Mouse (Mus musculus) bone marrow macrophage, adult 2 months (primary cell): ENCODE results near the gene Acad12. TPM values are rescaled to one million over a fixed set of nuclear protein-coding genes. Genes with fewer than 3 reads are reported as not detected.
"Not testable (repeated sequence)": the region's sequence is repeated elsewhere in the genome, so short reads cannot be mapped to it uniquely, and the experiment has no call there.

Source experiments
- H3K27ac ChIP-seq: 2 replicates; pipeline ENCODE4 v1.5.1; 2012; ENCODE audit warnings: low read depth, low read length; ENCODE audit not compliant: insufficient read depth
- H3K4me1 ChIP-seq: 2 replicates; pipeline ENCODE4 v1.6.1; 2012; ENCODE audit warnings: low read length; ENCODE audit not compliant: control insufficient read depth, insufficient read depth
- H3K4me3 ChIP-seq: 2 replicates; pipeline ENCODE4 v1.5.1; 2012; ENCODE audit warnings: mild to moderate bottlenecking, low read length, moderate library complexity; ENCODE audit not compliant: insufficient read depth
- CTCF ChIP-seq: IDR thresholded peaks from 2 replicates; pipeline ENCODE4 v1.5.1; 2012; ENCODE audit warnings: low read depth, mild to moderate bottlenecking, low read length, moderate library complexity
- POLR2A ChIP-seq: IDR thresholded peaks from 2 replicates; pipeline ENCODE4 v1.6.1; 2012; ENCODE audit warnings: mild to moderate bottlenecking, low read depth, low read length, borderline replicate concordance
- polyA plus RNA-seq: library from polyadenylated mRNA; stranded (reverse); fragments of >200 nt; gene quantifications from 2 replicates; pipeline ENCODE4 v1.2.4, GENCODE M21; 2012; ENCODE audit not compliant: missing spikeins, insufficient read depth, insufficient read length

Gene Acad12
- polyA plus RNA-seq: 8.6 and 9.0 TPM in 2 replicates

DNA sequence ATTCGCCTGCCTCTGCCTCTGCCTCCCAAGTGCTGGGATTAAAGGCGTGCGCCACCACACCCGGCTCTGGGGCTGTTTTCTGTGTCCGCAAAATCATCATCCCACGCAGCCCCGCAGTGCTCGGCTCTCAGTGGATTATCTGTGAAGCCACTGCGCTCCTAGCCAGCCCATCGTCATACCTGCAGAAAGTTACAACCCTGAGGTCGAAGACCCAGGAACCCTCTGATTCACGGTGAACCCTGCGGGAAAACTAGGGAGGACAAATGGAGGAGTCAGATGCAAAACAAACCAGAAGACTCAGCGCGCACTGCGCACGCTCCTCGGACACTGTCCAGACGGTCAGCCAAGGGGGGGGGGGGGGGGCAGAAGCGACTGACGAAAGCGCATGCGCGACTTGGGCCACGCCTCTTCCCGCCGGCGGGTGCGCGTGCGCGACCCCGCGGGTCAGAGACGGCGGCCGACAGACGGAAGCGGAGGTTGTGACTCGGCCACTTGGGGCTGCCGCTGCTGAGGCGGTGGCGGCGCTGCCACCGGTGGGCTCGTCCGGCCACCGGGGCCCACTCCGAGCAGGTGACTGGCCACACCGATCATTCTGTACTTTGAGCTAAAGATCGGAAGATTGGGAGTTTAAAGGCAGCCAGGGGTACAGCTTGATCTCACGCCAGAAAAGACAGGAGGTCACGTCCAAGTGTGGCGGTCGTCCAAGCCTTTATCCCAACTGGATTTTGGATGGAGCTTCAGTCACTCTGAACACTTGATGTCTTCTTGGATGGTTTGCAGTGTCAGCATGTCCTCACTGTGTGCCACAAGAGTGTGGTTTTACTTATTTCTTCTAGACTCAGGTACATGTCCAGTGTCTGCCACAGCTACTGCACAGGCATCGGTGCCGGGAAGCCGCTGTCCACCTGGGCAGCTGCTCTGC is at the start of gene Acad12:
Gene Acad12, minus strand, starts transcription at position 347 of the 922 bp plus-strand sequence.
- peaks cover 4% of the 10 kb centered on the region for H3K4me1 ChIP-seq
- TF ChIP-seq POLR2A (peak; percentile 94), CTCF (no peak)
- peak within 1 kb of the TSS; percentile 93 for H3K4me3 ChIP-seq
- peak within 1 kb of the TSS; percentile 90 for H3K27ac ChIP-seq

DNA sequence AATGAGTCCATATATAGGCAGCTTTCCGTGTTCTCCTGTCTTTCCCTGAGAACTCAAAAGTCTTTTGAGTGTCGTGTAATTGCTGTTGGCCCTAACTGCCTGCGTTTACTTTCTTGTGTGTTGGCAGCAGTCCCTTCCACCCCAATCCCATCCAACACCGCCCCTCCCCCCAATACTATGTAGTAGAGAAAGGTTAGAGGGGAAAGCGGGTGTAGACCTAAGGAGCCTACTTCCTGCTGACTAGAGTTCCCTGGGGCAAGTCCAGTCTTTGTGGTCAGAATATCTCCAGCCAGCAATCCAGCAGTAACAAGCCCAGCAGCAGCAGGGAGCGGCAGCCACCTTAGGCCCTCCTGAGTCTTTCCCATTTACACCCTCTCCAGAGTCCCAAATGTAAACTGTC is 49.7 kb upstream of the Acad12 start:
- no peak for TF ChIP-seq POLR2A
- no peak for TF ChIP-seq CTCF
- Histone ChIP-seq H3K4me1 (no peaks in the 10 kb centered on the region), H3K27ac (no peak overlapping the region), H3K4me3 (no peak overlapping the region)

DNA sequence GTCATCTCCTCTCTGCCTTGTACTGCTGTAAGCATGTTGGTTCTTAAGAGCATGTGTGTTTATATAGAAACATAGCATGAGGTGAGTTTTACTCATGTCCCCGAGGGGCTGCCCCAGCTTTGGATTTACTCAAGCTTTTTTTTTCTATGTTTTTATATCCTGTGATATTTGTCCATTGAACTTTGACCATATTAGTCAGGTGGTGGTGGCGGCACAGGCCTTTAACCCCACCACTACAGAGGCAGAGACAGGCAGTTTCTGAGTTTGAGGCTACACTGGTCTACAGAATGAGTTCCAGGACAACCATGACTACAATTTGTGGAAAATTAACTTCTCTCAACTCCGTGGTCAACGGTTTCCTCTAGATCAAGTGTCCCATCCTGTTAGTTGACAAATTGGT is 48.3 kb upstream of the Acad12 start:
- no peak overlapping the region for H3K27ac ChIP-seq
- H3K4me1 ChIP-seq: no peaks in the 10 kb centered on the region
- no peak overlapping the region for H3K4me3 ChIP-seq
- TF ChIP-seq POLR2A (no peak), CTCF (no peak)

DNA sequence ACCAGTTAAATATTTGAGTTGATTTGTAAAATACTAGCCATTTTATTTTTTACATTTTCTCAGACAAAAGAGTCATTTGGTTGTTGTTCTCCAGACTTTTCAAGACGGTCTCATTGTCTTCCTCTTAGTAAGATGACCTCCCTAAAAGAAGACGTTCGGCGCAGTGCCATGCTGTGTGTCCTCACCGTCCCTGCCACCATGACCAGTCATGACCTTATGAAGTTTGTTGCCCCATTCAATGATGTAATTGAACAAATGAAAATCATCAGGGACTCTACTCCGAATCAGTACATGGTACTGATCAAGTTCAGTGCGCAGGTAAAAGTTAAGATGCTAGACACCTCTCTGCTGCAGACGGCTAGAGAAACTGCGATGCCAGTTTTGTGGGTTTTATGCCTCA is 46.2 kb upstream of the Acad12 start:
- H3K4me1 ChIP-seq: peaks cover 2% of the 10 kb centered on the region; the same call in 1 of the 2 replicates
- no peak overlapping the region for H3K27ac ChIP-seq
- TF ChIP-seq CTCF: no peak
- TF ChIP-seq POLR2A: no peak
- no peak overlapping the region for H3K4me3 ChIP-seq

DNA sequence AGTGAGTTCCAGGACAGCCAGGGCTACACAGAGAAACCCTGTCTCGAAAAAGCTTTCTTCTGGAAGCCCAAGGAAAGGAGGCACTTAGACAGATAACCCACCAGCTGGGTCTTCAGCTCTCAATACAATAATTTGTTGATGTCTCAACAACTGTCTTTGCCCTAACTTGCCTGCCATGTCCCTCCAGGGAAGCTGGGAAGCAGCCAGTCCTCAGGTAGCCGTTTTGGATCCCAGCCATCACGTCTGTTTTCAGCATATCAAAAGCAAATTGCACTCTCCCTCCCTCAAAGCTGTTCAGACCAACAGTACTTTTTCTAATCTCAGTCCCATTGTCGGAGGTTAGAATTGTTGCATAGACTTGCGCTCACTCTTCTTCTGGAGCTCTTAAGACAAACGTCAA is 45.3 kb upstream of the Acad12 start:
- no peak for TF ChIP-seq POLR2A
- TF ChIP-seq CTCF: no peak
- no peak overlapping the region for H3K4me3 ChIP-seq
- peaks cover 7% of the 10 kb centered on the region; the same call in 1 of the 2 replicates for H3K4me1 ChIP-seq
- H3K27ac ChIP-seq: no peak overlapping the region

DNA sequence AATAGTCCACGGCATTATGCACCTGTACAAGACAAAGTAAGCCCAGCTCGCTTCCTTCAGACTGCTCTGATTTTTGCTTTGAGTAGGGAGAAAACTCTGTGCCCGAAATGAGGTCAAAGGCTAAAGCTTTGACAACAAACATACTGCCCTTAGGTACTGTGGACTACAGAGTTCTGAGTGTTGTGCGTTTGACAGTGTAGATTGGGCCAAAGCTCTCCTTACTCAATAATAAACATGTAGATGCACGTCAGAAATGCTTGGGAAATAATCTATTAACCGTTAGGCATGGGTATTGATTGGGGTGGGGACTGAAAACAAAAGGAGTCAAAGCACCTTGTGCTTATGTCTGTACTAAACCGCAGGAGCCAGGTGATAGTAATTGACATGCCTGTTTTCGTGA is 44.7 kb upstream of the Acad12 start:
- H3K27ac ChIP-seq: no peak overlapping the region
- no peak overlapping the region for H3K4me3 ChIP-seq
- peaks cover 7% of the 10 kb centered on the region; the same call in 1 of the 2 replicates for H3K4me1 ChIP-seq
- TF ChIP-seq POLR2A (no peak), CTCF (no peak)

DNA sequence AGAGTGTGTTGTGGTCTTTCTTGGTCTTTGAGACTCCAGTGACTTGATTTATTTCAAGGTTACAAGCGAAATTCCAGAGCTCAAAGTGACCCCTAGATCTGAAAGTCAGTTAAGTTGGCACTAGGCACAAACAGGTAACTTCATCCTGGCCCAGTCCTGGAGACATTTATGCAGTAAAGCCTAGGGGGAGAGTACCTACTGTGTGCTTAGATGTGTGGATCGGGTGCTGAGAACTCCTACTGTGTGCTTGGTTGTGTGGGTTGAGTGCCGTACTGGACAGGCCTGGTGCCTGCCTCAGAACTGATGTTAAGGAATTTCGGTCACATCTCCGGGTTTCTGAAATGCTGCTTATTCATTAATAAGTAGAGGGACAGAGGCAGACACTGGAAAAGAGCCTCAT is 42.8 kb upstream of the Acad12 start:
- TF ChIP-seq POLR2A (no peak), CTCF (no peak)
- peak overlapping the region; percentile 82 for H3K4me3 ChIP-seq
- H3K27ac ChIP-seq: no peak overlapping the region
- peaks cover 7% of the 10 kb centered on the region; the same call in 1 of the 2 replicates for H3K4me1 ChIP-seq

DNA sequence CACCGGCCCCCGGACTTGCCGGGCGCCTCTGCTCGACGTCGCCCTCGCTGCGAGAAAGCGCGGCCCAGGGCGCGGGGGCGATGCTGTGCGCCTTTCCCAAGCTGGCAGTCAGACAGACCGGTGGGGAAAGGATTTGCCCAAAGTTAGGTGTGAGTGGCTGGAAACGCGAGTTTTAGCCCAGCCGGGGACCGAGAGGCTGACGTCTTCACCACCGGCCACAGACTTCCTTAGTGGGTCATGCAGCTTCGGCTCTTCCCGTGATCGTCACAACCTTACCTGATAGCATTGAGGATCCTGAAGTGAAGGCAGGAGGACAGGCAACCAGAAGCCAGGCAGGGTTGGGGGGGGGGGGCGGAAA is 42.1 kb upstream of the Acad12 start:
- TF ChIP-seq CTCF (no peak), POLR2A (no peak)
- Histone ChIP-seq H3K4me3 (peak overlapping the region; percentile 82), H3K4me1 (peaks cover 7% of the 10 kb centered on the region; the same call in 1 of the 2 replicates), H3K27ac (peak overlapping the region; percentile 27; the same call in 1 of the 2 replicates)

DNA sequence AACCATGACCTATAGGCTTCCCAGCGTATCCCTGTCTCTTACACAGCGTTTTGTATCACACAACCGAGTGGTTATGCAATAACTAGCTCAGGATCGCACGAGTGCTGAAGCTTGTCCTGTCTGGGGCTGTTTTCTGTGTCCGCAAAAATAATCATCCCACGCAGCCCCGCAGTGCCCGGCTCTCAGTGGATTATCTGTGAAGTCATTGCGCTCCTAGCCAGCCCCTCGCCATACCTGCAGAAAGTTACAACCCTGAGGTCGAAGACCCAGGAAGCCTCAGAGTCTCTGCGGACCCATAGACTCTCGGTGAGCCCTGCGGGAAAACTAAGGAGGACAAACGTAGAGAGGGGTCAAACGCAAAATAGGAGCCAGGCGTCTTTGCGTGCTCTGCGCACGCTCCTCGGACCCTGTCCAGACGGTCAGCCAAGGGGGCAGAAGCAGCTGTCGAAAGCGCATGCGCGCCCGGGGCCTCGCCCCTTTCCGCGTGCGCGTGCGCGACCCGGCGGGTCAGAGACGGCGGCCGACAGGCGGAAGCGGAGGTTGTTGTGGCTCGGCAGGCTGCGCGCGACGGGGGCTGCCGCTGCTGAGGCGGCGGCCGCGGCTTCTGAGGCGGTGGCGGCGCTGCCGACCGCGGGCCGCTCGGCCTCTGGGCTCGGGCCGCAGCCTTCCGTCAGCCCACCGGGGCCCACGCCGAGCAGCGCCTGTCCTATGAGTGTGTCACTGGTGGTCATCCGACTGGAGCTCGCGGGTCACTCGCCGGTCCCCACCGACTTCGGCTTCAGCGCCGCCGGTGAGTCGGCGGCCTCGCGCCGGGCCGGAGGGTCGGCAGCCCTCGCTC is 41.5 kb upstream of the Acad12 start, which contains the start of the genes Acad10 and Brap:
Gene Acad10, minus strand, starts transcription at position 456 of the 838 bp plus-strand sequence.
Gene Brap, plus strand, starts transcription at position 505 of the 838 bp plus-strand sequence.
- peak within 1 kb of the TSS; percentile 82 for H3K4me3 ChIP-seq
- peak within 1 kb of the TSS; percentile 79 for H3K27ac ChIP-seq
- TF ChIP-seq CTCF: no peak
- peak; percentile 78 for TF ChIP-seq POLR2A
- H3K4me1 ChIP-seq: peaks cover 7% of the 10 kb centered on the region; the same call in 1 of the 2 replicates

DNA sequence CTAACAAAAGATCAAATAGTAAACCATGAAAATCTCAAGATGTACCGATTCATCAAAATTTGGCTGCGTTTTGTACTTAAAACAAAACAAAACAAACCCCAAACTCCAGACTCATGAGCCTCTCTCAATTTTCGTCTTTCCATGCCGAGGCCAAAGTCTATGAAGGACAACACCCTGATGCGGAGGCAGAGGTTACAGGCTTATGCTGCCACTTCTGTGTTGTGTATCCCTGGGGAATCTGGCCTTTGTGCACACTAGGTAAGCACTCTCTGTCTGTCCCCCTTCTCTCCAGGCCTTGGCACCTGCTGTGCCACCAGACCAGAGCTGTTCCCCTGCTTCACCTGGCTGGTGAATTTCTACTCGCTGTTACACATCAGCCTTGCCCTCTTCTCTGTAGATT is 38.9 kb upstream of the Acad12 start:
- not testable (repeated sequence) for H3K4me3 ChIP-seq, H3K4me1 ChIP-seq, H3K27ac ChIP-seq

DNA sequence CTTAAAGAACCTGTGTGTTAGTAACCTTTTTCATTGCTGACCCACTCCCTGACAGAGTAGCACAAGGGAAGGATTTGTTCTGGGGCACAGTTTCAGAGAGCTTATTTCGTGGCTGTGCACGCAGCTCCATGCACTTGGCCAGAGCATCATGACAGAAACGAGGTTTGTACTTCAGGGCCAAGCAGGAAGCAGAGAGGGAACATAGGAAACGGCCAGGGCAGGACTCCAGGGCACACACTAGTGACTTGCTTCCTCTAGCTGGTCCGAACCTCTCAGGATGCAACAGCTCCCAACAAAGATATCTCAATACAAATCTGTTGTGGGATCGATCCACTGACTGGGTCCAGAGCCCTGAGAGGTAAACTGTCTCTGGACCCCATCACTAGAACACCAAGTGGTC is 38.1 kb upstream of the Acad12 start:
- H3K27ac ChIP-seq, H3K4me3 ChIP-seq, H3K4me1 ChIP-seq: not testable (repeated sequence)
